Mouse (Mus musculus) ES-E14 (cell line): Measurements from ENCODE around the gene Zeb2.

Source experiments
- HCFC1 ChIP-seq: IDR thresholded peaks from 2 replicates; pipeline ENCODE4 v1.6.1; 2012; ENCODE audit warnings: low read length, inconsistent platforms, borderline replicate concordance; ENCODE audit not compliant: insufficient read depth
- MAFK ChIP-seq: IDR thresholded peaks from 2 replicates; pipeline ENCODE4 v1.6.1; 2014; ENCODE audit warnings: mild to moderate bottlenecking, low read depth, low read length, inconsistent platforms; ENCODE audit not compliant: insufficient read depth
- ZC3H11A ChIP-seq: IDR thresholded peaks from 2 replicates; pipeline ENCODE4 v1.6.1; 2012; ENCODE audit warnings: low read depth, mild to moderate bottlenecking, inconsistent platforms, low read length, borderline replicate concordance
- ZNF384 ChIP-seq: IDR thresholded peaks from 2 replicates; pipeline ENCODE4 v1.6.1; 2012; ENCODE audit warnings: low read depth, low read length, inconsistent platforms

DNA sequence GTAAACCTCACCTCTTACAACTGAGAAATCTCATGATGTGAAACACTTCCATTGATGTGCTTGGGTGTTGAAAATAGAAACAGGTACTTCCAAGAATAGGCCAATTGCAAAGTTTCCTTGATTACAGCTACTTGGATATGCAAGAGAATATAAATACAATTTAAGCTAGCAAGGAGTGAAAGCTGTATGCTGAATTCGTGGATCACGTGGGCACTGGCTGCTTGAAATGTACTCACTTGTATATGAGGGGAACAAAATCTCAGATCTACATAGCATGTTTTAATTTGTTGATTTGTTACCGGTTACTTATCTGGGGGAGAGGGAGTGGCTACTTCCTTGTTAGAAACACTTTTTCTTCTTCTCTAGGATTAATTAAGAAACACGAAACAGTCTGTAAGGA is 18.1 kb downstream of the Zeb2 start:
- TF ChIP-seq HCFC1 (no peak), ZC3H11A (no peak), MAFK (no peak), ZNF384 (no peak)
